Mouse (Mus musculus) liver, postnatal 0 days (tissue): Measurements from ENCODE around the gene Eya2.
A peak's percentile ranks its signal among the peaks of the same experiment; 100 is the strongest.

Experiments used
- CTCF ChIP-seq: sonication (generic); IDR thresholded peaks from 2 replicates; pipeline ENCODE4 v1.5.1; 2016; ENCODE audit warnings: antibody characterized with exemption, low read depth
- EP300 ChIP-seq: IDR thresholded peaks from 2 replicates; pipeline ENCODE4 v1.6.1; 2016; ENCODE audit warnings: antibody characterized with exemption, low read depth, mild to moderate bottlenecking

GRCm38 (mm10) chr2:165751068-165751467 is 156.2 kb downstream of the Eya2 start:
- TF ChIP-seq CTCF (peak; percentile 49), EP300 (no peak)
